Mouse (Mus musculus) ES-Bruce4 (cell line): ENCODE measurements around the gene Abcc4.

Experiments used
- CTCF ChIP-seq: IDR thresholded peaks from one replicate; pipeline ENCODE4 v1.8.1; 2011; ENCODE audit warnings: low read depth, low read length
- POLR2A ChIP-seq: IDR thresholded peaks from one replicate; pipeline ENCODE4 v1.8.1; 2011; ENCODE audit warnings: low read length; ENCODE audit not compliant: insufficient read depth

GRCm38 (mm10) chr14:118662625-118663276 is 43.3 kb downstream of the Abcc4 start:
- no peak for TF ChIP-seq CTCF
- no peak for TF ChIP-seq POLR2A
